Mouse (Mus musculus) c-Kit-positive CD71-positive TER-119-negative erythroid progenitor cells, embryonic 14.5 days (primary cell): ENCODE results near the gene Ints2.
"Not testable (repeated sequence)": the region's sequence is repeated elsewhere in the genome, so short reads cannot be mapped to it uniquely, and the experiment has no call there.

Experiments
- DNase-seq: peaks from one replicate; pipeline ENCODE4 v3.0.0-alpha.2; 2013; ENCODE audit warnings: low read depth

Ints2 gene

DNA sequence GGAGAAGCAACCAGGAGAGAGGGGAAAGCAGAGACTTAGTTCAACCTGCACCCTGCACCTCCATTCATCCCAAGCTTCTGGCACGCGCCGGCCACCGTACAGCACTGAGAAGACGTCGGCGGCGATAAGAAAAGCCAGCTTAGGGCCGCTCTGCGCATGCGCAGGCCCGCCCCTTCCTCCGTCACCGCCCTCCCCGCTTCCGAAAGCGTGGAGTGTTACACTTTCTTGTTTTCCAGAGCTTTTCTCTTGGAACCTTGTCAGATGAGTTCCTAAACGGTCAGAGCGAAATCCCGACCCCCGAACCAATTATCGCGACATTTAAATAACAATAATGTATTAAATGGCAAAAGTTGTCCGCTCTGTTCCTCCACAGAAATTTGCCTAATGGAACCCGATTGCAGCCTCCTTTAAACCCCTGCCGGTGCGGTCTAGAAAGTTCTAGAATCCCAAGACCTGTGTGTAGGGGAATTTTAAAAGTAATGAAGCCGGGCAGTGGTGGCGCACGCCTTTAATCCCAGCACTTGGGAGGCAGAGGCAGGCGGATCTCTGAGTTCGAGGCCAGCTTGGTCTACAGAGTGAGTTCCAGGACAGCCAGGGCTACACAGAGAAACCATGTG lies at the start of gene Ints2:
Gene Ints2 (minus strand): TSS at position 116 of the 617 bp plus-strand sequence.
- DNase-seq = peak; percentile 87

DNA sequence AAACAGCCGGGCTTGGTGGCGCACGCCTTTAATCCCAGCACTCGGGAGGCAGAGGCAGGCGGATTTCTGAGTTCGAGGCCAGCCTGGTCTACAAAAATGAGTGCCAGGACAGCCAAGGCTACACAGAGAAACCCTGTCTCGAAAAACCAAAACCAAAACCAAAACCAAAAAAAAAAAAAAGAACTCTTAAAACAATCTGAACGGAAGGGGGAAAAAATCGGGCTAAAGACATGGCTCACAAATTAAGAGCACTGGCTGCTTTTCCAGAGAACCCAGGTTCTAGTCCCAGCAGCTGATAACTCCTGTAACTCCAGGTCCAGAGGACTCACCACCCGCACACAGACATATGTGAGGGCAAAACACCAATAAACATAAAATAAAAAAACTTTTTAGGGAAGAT lies 34.8 kb upstream of the Ints2 start:
- DNase-seq = not testable (repeated sequence)

DNA sequence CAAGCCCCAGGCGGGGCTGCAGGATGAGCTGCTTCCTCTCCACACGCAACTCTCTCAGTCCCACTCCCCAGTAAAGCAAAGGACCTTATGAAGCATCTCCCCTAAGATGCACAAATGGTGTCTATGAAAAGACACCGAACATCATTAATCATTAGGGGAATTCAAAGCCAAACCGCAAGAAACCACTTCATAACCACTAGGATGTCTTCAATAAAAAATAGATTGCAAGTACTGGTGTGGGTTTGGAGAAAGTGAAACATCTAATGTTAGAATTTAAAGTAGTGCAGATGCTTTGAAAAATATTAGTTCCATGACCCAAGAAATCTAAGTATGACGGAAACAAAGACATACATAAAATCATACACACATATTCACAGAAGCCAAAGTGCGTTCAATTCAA lies 34.3 kb upstream of the Ints2 start:
- DNase-seq = no peak

DNA sequence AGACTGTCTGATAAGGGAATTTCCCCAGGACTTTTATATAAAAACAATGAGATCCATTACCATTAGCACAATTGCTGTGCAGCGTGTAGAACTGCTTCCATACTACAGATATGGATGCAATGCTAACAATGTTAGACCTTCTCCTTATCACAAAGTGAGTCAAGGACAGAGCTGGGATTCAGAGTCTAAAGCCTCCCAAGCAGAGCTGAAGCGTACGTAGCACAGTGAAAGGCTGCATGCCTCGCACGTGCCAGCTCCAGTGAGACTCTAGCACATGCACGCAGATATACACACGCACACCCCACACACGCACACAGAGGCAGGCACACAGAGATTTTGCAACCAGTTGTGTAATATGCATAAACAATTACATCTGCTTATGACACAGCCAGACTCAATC lies 28.4 kb upstream of the Ints2 start:
- DNase-seq = no peak

DNA sequence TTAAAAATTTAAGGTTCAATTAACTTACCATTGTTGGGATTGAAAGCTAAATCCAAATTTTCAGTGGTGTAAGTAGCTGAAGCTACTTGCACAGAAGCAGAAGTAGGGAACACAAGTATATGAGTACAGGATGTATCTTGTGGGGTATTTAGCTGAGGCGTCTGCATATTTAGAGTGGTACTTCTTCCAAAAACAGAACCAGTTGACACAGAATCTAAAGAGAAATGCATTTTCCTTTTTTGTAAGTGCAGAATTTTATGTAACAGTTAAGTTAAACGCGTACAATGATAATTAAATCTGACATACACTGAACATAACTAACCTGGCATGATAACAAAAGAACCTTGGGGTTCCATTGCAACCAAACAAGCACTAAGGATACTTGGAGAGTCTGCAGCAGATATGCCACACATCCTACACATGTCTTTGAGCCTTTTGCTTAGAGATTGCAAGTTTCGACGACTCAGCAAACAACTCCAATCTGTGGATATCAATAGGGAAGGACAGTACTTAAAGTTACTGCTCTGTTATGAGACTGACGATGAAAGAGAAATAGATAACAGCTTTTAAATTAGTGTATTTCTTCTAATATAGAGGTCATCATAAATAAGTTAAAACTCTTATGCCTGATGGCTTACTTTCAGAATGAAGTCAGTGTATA lies 21.2 kb upstream of the Ints2 start:
- no peak for DNase-seq

DNA sequence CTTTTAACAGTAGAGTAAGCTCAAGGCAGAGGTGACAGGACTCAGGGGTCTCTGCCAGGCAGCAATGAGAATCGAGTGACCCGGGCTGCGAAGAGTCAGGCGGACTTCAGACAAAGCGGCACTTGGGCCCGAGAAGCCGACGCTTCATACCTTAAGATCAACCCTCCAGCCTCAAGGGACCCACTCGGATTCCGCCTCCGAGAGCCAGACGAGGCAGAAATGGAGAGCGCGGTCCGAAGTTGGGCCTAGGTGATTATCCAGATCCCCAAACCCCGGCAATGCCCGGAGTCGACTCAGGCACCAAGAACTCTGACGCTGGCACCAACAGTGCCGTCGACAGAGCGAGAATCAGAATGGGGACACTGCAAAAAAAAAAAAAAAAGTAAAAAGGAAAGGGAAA lies 321 bp downstream of the Ints2 start:
- DNase-seq = no peak

DNA sequence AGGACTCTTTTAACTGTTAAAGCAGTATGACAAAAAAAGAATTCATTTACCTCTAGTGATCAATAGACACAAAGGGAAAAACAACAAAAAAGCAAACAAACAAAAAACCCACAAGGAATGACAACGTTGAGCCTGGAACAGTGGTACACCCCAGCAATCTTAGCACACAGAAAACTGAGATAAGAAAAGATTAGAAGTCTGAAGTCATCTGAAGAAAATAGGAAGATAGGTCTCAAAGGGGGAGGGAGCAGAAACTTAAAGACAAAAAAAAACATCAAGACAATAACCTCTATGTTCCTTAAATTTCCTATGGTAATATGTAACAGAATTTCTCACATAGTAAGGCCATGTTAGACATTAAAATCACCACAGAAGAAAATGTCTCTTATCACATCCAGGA lies 4.0 kb downstream of the Ints2 start:
- DNase-seq = no peak

DNA sequence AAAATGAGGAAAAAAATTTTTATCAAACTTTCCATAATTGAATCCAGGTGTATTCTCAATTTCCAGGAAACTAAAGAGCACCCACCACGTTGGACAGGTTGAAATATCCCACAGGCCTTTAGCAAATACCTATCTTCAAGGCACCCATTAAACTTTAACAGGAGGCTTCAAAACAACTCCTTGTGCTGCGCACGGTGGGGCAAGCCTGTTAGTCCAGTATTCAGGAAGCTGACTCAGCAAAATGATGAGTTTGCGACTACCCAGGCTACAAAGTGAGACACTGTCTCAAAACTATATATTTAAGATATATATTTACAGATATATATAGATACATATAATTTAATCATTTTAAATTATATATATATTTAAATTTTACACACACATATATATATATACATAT lies 24.9 kb downstream of the Ints2 start:
- DNase-seq = no peak

DNA sequence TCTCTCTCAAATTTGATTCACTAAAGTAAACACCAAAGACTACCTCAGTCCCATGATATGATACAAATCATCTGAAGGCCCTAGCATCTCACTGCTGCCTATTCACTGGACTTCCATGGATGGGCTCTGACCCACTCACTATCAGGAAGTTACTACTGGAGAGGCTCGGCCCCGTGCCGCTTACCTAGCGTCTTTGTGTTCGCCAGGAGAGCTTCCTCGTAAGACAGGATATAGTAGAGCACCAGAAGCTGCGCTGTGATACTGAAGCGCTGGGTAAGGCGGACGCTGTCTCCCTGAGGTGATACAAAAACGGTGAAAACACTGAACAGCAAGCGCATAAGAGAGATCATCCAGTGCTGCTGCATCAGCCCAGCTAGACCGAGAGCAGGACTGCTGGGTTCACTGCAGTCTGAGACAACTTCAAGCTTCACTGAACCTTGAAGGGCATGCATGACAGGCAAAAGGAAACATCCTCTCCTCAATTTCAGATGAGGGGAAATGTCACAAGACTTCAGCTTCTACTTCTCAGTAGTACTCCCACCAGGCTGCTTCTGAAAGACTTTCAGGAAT lies 25.5 kb downstream of the Ints2 start:
- DNase-seq = no peak

DNA sequence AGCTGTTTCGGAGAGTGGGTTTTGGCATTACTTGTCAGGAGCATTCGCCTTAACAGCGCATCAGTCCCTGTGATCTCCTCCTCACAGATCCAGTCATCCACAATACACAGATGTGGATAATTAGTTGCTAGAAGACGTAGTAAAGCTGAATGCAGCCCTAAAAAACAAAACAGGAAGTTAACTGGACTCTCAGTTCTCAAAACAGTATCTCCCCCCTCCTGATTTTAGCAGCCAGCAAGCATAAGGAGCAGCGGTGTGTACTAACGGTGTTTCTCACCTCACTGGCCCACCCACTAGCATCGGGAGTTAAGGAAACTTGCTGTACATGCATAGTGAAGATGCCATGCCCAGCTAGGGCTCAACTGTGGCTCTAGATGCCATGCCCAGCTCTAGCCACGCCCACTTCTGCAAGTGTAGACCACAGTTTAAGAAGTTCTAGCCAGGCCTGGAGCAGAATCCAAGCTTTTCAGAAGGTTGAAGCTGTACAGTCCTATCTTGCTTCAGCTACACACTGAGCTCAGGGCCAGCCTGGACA lies 30.7 kb downstream of the Ints2 start:
- no peak for DNase-seq

DNA sequence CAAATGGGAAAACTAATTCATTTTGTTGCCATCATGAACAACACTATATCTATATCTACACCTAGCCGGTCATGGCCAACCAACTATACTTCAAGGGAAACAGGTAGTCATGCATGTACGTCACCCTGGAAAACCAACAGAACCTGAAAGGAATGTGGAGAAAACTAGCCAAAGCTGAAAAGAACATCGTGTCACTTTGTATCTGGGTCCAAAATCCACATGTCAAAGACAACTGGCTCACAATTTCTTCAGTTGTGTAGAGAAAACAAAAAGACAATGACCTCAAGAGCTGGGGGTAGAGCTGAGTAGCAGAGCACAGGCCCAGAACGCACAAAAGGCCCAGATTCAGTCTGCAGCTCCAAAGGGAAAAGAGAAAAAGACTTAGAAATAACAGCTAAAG lies 31.6 kb downstream of the Ints2 start:
- DNase-seq = no peak

DNA sequence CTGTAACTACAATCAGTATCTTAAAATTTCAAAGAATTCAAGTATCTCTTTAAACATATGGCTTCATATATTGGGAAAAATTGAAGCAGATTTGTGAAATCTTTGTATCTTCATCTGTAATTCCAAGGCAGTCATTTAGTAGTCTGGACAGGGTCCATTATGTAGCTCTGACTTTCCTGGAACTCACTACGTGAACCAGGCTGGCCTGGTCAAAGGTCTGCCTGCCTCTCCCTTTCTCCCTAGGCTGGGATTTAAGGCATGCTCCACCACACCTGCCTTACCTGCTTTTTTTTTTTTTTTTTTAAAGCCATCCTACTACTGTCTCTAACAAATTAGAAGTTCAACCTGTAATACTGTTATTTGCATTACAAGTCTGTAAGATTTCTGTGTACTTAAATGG lies 45.6 kb downstream of the Ints2 start:
- no peak for DNase-seq

DNA sequence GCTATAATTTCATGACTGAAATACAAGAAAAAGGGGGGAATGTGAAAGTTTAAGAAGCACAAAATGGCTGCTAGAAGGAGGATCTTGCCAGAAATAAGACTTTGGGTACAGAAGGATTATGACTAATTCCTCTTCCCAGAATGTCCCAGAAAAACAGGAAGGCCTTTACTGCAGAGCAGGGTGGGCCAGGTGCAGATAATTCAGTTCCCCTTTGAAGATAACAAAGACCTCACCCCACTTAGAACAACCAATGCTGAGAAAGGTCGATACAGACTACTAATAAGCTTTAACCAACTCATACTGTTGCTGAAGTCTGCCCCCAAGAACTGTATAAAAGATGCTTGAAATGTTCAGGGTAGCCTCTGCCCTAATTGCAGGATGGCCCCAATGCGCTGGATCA lies 48.3 kb downstream of the Ints2 start:
- DNase-seq = no peak

DNA sequence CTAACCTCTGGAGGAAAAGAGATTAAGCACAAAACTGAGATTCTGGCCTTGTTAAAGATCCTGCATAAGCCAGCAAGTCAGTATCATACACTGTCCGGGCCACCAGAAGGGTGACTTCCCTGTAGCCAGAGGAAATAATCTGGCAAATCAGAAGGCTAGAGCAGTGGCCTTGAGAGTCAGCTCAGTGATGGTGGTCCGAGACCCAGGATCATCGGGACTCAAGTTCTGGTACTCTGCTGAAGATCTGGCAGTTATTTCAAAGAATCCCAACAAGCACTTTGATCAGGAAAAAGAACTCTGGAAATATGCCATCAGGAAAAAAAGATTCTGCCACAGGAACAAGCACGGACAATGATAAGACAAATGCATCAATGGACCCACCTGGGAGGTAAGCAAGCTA lies 51.5 kb downstream of the Ints2 start:
- DNase-seq = no peak

DNA sequence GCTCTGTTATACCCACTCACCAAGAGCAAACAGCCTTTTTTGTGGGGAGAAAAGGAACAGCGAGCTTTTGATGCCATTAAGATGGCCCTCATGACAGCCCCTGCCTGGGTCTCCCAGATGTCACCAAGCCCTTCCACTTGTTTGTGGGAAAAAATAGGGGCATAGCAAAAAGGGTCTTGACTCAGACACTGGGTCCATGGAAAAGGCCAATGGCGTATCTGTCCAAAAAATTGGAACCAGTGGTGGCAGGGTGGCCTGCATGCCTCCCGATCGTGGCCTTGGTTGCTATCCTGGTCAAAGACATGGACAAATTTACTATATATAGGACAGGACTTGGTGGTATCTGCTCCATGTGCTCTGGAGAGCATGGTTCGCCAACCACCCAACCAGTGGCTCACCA lies 52.3 kb downstream of the Ints2 start:
- DNase-seq = no peak

DNA sequence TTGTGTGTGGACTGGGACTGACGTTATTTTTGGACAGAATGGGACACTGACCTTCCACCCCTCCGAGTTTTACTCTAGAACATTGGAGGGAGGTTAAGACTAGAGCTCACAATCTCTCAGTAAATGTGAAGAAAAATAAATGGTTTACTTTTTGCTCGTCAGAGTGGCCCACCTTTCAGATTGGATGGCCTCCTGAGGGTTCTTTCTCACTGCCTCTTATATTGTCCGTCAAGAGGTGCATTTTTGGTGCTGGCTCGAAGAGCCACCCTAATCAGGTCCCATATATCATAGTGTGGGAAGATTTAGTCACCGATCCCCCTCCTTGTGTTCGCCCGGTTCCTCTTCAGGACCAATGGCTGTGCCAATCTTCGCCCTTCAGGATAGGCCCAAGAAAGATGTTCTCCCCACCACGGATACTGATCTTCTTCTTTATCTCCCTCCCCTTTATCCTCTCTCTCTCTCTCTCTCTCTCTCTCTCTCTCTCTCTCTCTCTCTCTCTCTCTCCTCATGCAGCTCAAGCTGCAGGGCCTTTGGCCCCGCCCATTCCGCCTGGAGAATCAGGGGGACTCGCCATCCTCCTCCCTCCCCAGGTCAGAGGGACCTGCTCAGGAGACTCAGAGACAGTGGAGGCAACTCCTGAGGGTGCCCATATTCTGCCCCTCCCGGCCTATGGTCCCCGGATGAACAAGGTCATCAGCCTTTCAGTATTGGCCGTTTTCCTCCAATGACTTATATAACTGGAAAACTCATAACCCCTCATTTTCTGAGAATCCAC lies 55.3 kb downstream of the Ints2 start:
- DNase-seq = peak; percentile 27

DNA sequence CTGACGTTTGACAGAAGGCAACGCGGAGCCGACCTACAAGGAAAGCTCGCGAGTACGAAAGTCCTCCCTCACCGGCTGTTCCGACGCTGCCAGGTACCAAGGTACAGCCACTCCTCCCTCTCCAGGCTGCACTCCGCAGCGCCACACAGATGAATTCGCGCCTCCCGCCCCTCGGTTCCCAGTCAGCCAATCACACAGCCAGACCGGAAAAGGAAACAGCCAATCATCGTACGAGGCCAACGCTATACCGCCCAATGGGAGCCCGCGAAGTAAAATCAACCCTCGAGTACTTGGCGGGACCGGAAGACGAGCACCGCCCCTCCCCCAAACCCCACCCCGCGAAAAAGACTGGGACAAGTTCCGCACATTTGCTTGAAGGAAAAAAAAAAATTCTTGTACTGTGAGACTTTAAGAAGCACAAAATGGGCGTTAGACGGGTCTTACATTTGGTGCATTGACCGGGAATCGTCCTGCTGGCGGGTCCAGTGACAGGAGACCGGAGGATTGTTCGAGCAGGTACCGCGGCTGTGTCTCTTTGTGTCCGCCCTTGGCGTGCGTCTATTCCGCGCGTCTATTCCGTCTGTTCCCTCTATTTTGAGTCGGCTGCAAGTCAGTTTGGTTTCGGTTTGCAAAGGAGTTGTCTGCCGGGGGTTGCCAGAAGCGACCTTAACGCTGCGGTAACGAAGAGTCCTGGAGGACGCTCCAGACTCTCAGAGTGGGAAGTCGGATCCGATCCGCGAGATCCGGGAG lies 56.2 kb downstream of the Ints2 start, which contains the start of gene Brip1:
Gene Brip1 (minus strand): TSS at position 157 of the 750 bp plus-strand sequence.
- DNase-seq = peak; percentile 97

DNA sequence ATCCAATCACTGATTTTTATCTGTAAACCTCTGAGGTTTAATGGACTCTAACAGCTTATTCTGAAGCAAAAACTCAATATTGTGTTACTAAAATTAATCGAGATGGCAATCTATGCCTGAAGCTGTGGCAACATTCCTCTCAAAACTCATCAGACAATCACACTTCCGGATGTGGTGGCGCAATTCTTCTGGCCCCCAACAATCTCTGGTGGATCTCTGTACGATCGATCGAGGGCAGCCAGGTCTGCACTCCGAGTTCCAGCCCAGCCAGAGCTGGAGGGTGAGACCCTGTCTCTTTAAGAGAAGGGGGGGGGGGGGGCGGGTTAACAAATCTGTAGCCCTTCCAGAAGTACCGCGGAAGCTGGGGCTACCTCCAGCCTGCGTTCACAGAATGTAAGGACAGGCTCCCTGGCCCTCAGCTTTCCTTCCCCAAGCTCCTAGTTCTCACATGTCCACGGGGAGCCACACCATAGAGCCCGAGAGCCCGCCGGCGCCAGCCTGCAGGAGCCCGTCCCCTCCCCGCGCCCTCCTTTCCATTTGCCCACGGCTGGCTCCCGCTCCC lies 56.8 kb downstream of the Ints2 start:
- no peak for DNase-seq

DNA sequence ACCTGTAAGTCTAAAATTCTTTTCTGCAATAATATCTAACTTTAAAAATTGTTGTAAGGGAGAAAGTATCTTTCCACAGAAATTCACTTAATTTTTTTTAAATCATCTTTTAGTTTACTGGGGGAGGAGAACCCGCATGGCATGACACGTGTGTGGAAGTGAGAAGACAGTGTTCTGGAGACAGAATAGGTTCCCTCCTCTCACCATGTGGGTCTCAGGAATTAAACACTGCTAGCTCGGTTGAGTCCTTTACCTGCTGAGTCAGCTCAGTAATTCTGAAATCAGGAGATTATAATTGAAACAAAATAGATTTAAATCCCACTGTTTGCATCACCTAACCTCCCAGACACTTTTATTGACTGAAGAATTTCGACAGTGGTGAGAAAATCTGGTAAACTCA lies 57.6 kb downstream of the Ints2 start:
- DNase-seq = no peak

DNA sequence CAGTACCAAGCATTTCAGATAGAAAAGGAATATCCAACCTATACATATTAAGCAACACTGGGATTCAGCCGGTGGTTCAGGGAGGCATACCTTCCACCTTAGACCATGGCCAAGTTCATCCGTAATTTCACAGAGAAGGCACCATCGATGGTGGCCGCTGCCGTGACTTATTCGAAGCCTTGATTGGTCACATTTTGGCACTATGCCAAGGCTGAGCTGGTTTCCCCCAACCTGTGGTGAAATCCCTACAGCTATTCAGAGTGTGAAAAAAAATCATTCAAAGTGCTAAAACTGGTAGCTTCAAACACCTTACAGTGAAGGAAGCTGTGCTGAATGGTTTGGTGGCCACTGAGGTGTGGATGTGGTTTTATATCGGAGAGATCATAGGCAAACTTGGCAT lies 72.2 kb downstream of the Ints2 start:
- DNase-seq = not testable (repeated sequence)

DNA sequence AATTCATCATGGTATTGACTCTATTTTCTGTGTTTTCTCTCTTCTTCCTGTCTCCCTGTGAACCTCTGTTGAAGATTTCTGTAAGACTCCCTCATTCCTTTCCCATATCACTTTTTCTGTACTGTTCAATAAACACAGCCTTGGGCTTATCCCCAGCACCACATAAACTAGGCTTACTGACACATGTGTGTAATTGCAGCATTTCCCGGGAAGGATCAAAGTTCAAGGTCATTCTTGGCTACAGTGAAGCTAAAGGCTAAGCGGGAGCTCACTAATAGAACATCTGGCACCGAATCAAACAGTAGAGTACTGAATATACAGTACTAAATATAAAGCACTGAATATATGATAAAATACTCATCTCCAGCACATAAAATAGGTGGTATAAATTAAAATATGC lies 81.5 kb downstream of the Ints2 start:
- DNase-seq = no peak

DNA sequence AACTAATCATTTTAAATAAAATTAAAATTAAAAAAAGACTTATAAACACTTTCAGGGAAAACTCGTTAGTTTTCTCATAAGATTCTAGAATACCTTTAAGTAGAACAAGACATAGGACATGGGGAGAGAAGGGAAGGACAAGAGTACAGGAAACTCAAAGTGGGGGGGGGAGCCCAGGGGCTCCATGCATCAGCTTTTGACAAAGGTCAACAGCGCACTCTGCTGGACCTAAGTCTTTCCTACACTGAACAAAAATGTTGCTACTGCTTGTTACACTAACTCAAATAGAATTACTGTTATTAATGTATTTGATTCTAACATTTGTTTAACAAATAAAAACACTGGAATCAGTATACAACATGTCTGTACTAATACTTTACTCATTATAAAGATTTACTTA lies 83.2 kb downstream of the Ints2 start:
- peak; percentile 45 for DNase-seq
